Mouse (Mus musculus) lung, postnatal 0 days (tissue): ENCODE data around the gene 6030408B16Rik.

ENCODE experiments used
- CTCF ChIP-seq: IDR thresholded peaks from 2 replicates; pipeline ENCODE4 v1.5.1; 2016; ENCODE audit warnings: antibody characterized with exemption, mild to moderate bottlenecking
- EP300 ChIP-seq: IDR thresholded peaks from 2 replicates; pipeline ENCODE4 v1.6.1; 2016; ENCODE audit warnings: antibody characterized with exemption, mild to moderate bottlenecking, control low read depth

DNA sequence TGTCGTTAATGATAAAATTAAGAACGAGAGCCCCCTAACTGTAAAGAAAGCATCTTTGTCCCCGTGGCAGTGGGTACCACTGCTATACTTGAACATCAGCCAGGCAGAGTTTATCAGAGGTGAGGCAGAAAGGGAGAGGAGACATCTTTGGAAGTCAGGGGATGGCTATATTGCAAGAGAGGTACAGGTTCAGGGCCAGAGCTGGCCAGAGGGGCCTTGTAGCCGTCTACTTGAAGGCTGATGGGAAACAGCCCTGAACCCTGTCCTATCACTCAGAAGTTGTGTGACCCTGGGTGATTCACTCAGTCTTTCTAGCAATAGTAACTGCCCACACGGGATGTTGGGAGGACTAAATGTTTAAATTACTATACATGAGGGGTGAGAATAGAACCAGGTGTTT is 28.1 kb downstream of the 6030408B16Rik start:
- TF ChIP-seq EP300 (no peak), CTCF (no peak)
